Mouse (Mus musculus): ENCODE measurements at regions not wholly inside any gene's neighbourhood (a gene's known extent, or its start where the extent isn't known, plus 50 kb on each side); places are given as distances from the start of the nearest gene placed in this dataset.
"Not testable (repeated sequence)": the region's sequence is repeated elsewhere in the genome, so short reads cannot be mapped to it uniquely, and the experiment has no call there.

DNA sequence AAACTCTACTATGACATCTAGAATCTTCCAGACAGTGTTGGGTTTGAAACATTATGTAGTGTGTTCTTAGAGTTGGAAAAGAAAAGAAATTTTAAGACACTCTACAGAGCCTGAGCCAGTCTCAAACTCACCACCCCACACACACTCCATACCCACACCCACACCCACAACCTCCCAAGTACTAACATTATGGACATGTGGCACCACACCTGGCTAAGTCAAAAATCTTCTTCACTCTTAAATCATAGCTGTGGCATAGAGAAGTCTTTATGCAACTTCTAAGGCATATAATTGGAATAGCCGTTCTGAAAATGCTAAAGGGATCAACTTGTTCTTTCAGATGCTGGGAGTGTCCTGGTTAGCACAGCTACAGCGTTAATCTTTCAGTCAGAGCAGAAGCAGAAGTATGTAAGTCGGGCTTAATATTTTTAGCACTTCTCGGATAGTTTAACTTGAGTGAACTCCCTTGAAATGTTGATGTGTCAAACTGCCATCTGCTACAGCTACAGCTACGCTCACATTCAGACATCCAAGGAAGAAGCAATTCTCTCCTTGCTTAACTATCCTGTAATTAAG is 68.6 kb upstream of the Creb1 start:
- Histone ChIP-seq H3K27ac (ENCODE audit: low read depth, low read length) (no peak overlapping the region), H3K4me2 (ENCODE audit: low read depth) (no peak overlapping the region), H3K36me3 (ENCODE audit: control insufficient read depth, insufficient read depth, low read length) (no peaks in the 10 kb centered on the region), H3K4me3 (ENCODE audit: low read depth, low read length) (no peak overlapping the region), H3K4me1 (ENCODE audit: control insufficient read depth, insufficient read depth, low read length) (no peaks in the 10 kb centered on the region), H3K9ac (ENCODE audit: low read length) (no peak overlapping the region), H3K9me3 (ENCODE audit: control insufficient read depth, low read length) (no peaks in the 10 kb centered on the region), H3K27me3 (ENCODE audit: control insufficient read depth, insufficient read depth, low read length) (no peaks in the 10 kb centered on the region)
- WGBS, result 91% methylated on average over 5 of the region's 5 CpGs
- ATAC-seq (ENCODE audit: insufficient read depth, low FRiP score, low TSS enrichment) (no peak), DNase-seq (ENCODE audit: low spot score) (no peak)

DNA sequence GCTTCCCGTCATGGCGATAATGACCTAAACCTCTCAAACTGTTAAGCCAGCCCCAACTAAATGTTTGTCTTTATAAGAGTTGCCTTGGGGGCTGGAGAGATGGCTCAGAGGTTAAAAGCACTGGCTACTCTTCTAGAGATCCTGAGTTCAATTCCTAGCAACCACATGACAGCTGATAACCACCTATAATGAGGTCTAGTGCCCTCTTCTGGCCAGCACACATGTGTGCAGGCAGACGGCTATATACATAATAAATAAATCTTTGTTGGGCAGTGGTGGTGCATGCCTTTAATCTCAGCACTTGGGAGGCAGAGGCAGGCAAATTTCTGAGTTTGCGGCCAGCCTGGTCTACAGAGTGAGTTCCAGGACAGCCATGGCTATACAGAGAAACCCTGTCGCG is 70.8 kb upstream of the Creb1 start:
- H3K4me2 ChIP-seq (ENCODE audit: low read depth); H3K4me1 ChIP-seq (ENCODE audit: control insufficient read depth, insufficient read depth, low read length); H3K36me3 ChIP-seq (ENCODE audit: control insufficient read depth, insufficient read depth, low read length); H3K9me3 ChIP-seq (ENCODE audit: control insufficient read depth, low read length); H3K27me3 ChIP-seq (ENCODE audit: control insufficient read depth, insufficient read depth, low read length); H3K9ac ChIP-seq (ENCODE audit: low read length); ATAC-seq (ENCODE audit: insufficient read depth, low FRiP score, low TSS enrichment); DNase-seq (ENCODE audit: low spot score); H3K27ac ChIP-seq (ENCODE audit: low read depth, low read length); H3K4me3 ChIP-seq (ENCODE audit: low read depth, low read length): not testable (repeated sequence)
- WGBS, result 95% methylated on average over 6 of the region's 6 CpGs

DNA sequence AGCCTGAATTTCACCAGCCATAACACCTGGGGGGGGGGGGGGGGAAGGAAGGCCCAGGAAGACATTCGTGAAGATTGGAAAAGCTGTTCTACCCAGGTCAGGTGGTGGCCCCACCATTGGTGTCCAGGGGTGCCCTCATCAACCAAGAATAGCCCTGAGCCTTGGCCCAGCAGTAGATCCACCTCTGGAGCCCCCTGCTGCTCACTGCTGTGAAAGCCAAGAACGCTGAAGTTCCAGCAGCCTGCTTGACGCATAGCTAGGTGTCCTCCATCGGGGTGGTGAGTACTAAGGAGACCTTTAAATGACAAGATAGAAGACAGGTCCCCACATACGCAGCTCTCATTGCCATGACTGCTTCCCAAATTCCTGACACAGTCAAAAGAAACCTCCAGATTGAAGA is 74.6 kb upstream of the Creb1 start:
- Histone ChIP-seq H3K27me3 (ENCODE audit: control insufficient read depth, insufficient read depth, low read length) (no peaks in the 10 kb centered on the region), H3K36me3 (ENCODE audit: control insufficient read depth, insufficient read depth, low read length) (no peaks in the 10 kb centered on the region), H3K9ac (ENCODE audit: low read length) (no peak overlapping the region), H3K4me2 (ENCODE audit: low read depth) (no peak overlapping the region), H3K4me1 (ENCODE audit: control insufficient read depth, insufficient read depth, low read length) (no peaks in the 10 kb centered on the region), H3K27ac (ENCODE audit: low read depth, low read length) (no peak overlapping the region), H3K4me3 (ENCODE audit: low read depth, low read length) (no peak overlapping the region), H3K9me3 (ENCODE audit: control insufficient read depth, low read length) (no peaks in the 10 kb centered on the region)
- WGBS, result 82% methylated on average over 5 of the region's 5 CpGs
- DNase-seq (ENCODE audit: low spot score), result no peak
- no peak for ATAC-seq (ENCODE audit: insufficient read depth, low FRiP score, low TSS enrichment)

DNA sequence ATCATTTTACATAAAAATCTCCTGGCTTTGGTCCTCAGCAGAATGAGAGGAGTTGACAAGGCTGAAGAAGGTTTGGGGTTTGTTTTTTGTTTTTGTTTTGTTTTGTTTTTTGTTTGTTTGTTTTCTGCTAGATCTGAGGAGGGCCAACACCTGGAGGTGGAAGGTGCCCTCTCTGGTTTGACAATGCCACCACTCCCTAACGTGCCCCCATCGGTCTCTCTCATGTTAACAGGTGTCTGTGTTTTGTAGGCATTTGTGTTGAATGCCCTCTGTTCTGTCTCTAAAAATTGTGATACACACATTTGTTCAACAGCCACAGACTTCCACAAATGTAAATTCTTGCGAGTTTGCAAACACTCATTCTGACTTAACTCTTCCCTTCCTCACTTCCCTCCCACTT is 83.3 kb upstream of the Creb1 start:
- H3K9me3 ChIP-seq (ENCODE audit: control insufficient read depth, low read length), result no peaks in the 10 kb centered on the region
- H3K27ac ChIP-seq (ENCODE audit: low read depth, low read length), result no peak overlapping the region
- H3K36me3 ChIP-seq (ENCODE audit: control insufficient read depth, insufficient read depth, low read length), result no peaks in the 10 kb centered on the region
- no peak overlapping the region for H3K9ac ChIP-seq (ENCODE audit: low read length)
- no peak overlapping the region for H3K4me3 ChIP-seq (ENCODE audit: low read depth, low read length)
- no peak for ATAC-seq (ENCODE audit: insufficient read depth, low FRiP score, low TSS enrichment)
- WGBS, result 78% methylated on average over 3 of the region's 3 CpGs
- H3K4me1 ChIP-seq (ENCODE audit: control insufficient read depth, insufficient read depth, low read length), result no peaks in the 10 kb centered on the region
- no peaks in the 10 kb centered on the region for H3K27me3 ChIP-seq (ENCODE audit: control insufficient read depth, insufficient read depth, low read length)
- no peak for DNase-seq (ENCODE audit: low spot score)
- H3K4me2 ChIP-seq (ENCODE audit: low read depth), result no peak overlapping the region

DNA sequence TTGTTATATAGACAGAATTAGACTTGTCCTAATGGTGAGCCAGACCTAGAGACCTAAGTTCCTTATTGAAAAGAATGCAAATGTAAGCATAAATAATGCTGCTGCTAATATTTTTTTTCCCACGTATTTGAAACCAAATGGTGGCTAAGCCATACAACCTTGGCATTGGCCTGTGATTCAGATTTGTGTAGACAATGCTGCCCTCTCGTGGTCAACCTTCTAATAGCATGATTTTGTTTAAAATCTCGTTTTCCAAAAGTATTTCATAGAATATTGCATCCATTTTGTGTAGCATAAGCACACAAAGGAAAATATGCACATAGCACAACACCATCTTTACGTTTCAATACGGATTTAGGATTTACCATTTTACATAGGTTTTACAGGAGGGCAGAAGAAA is 84.4 kb upstream of the Creb1 start:
- Histone ChIP-seq H3K4me1 (ENCODE audit: control insufficient read depth, insufficient read depth, low read length) (no peaks in the 10 kb centered on the region), H3K4me2 (ENCODE audit: low read depth) (no peak overlapping the region), H3K27me3 (ENCODE audit: control insufficient read depth, insufficient read depth, low read length) (no peaks in the 10 kb centered on the region), H3K27ac (ENCODE audit: low read depth, low read length) (no peak overlapping the region), H3K9ac (ENCODE audit: low read length) (no peak overlapping the region), H3K4me3 (ENCODE audit: low read depth, low read length) (no peak overlapping the region), H3K9me3 (ENCODE audit: control insufficient read depth, low read length) (no peaks in the 10 kb centered on the region), H3K36me3 (ENCODE audit: control insufficient read depth, insufficient read depth, low read length) (no peaks in the 10 kb centered on the region)
- DNase-seq (ENCODE audit: low spot score) (peak; percentile 49), ATAC-seq (ENCODE audit: insufficient read depth, low FRiP score, low TSS enrichment) (no peak)
- 4% methylated on average over 5 of the region's 5 CpGs for WGBS

DNA sequence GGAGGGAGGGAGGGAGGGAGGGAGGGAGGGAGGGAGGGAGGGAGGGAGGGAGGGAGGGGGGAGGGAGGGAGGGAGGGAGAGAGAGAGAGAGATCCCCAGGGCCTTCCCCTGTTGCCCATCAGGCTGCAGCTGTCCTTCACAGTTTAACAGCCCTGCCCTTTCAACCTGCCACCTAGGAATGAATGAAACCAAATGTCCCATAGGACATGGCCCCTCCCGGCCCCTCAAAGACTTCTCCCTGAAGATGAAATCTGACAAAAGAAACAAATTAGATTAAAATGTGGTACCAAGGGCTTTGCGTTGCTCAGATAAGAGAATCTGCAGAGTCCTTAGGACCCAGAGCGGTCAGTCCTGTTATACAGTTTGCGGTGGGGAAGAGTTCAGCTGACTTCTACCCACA is 86.0 kb upstream of the Creb1 start:
- ATAC-seq (ENCODE audit: insufficient read depth, low FRiP score, low TSS enrichment), result no peak

DNA sequence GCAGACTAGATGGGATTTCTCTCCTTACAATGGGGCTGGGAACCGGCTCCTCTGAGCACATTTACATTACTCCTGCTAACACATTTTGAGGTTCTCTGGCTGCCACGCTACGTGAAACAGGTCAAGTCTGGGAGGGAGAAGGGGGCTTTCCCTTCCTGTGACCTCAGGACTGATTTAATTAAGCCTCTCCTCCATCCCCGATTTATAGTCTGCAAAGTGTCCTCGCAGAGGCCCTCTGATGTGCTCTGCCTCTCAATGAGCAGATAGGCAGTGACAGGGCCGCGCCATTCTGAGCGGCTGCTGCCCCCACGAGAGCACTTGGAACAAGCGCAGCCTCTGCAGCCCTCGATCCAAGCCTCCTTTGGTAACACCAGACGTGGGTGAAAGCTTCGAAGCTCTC is 86.5 kb upstream of the Creb1 start:
- WGBS, result 1% methylated on average over 13 of the region's 13 CpGs
- H3K4me1 ChIP-seq (ENCODE audit: control insufficient read depth, insufficient read depth, low read length), result peaks cover 4% of the 10 kb centered on the region; the same call in 1 of the 2 replicates
- no peaks in the 10 kb centered on the region for H3K27me3 ChIP-seq (ENCODE audit: control insufficient read depth, insufficient read depth, low read length)
- no peaks in the 10 kb centered on the region for H3K36me3 ChIP-seq (ENCODE audit: control insufficient read depth, insufficient read depth, low read length)
- 0 out of 2 replicates have a peak overlapping the region, but pooled peaks have one; percentile 15 for H3K27ac ChIP-seq (ENCODE audit: low read depth, low read length)
- DNase-seq (ENCODE audit: low spot score), result peak; percentile 91
- ATAC-seq (ENCODE audit: insufficient read depth, low FRiP score, low TSS enrichment), result peak; percentile 90
- H3K9me3 ChIP-seq (ENCODE audit: control insufficient read depth, low read length), result no peaks in the 10 kb centered on the region
- H3K9ac ChIP-seq (ENCODE audit: low read length), result no peak overlapping the region
- no peak overlapping the region for H3K4me3 ChIP-seq (ENCODE audit: low read depth, low read length)
- H3K4me2 ChIP-seq (ENCODE audit: low read depth), result no peak overlapping the region

More for the DNA sequence above, 86.0 kb upstream of the Creb1 start:
- 47% methylated on average over 4 of the region's 4 CpGs for WGBS
- Histone ChIP-seq H3K9me3 (ENCODE audit: control insufficient read depth, low read length) (no peaks in the 10 kb centered on the region), H3K4me1 (ENCODE audit: control insufficient read depth, insufficient read depth, low read length) (peaks cover 4% of the 10 kb centered on the region; the same call in 1 of the 2 replicates), H3K36me3 (ENCODE audit: control insufficient read depth, insufficient read depth, low read length) (no peaks in the 10 kb centered on the region), H3K9ac (ENCODE audit: low read length) (no peak overlapping the region), H3K27ac (ENCODE audit: low read depth, low read length) (no peak overlapping the region), H3K4me2 (ENCODE audit: low read depth) (no peak overlapping the region), H3K27me3 (ENCODE audit: control insufficient read depth, insufficient read depth, low read length) (no peaks in the 10 kb centered on the region), H3K4me3 (ENCODE audit: low read depth, low read length) (no peak overlapping the region)
- DNase-seq (ENCODE audit: low spot score), result no peak

DNA sequence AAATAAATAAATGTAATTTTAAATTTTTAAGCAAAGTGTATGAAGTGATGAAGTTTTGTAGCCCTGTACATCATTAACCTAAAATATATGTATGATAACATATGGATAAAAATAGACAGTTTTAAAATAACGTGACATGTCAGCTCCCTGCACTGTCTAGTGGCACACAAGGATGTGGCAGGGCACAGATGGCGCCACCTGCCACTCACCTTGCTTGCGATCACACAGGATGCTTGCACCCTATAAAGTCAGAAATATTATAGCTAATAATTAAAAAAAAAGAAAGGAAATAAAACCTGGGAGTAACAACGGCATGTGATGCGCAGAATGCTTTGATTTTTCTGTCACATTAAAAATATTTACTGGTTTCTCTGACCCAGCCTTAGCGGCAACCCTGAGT is 89.0 kb upstream of the Creb1 start:
- Histone ChIP-seq H3K4me2 (ENCODE audit: low read depth) (no peak overlapping the region), H3K9ac (ENCODE audit: low read length) (no peak overlapping the region), H3K36me3 (ENCODE audit: control insufficient read depth, insufficient read depth, low read length) (no peaks in the 10 kb centered on the region), H3K27ac (ENCODE audit: low read depth, low read length) (no peak overlapping the region), H3K27me3 (ENCODE audit: control insufficient read depth, insufficient read depth, low read length) (no peaks in the 10 kb centered on the region), H3K4me1 (ENCODE audit: control insufficient read depth, insufficient read depth, low read length) (peaks cover 4% of the 10 kb centered on the region; the same call in 1 of the 2 replicates), H3K4me3 (ENCODE audit: low read depth, low read length) (no peak overlapping the region), H3K9me3 (ENCODE audit: control insufficient read depth, low read length) (no peaks in the 10 kb centered on the region)
- ATAC-seq (ENCODE audit: insufficient read depth, low FRiP score, low TSS enrichment) (no peak), DNase-seq (ENCODE audit: low spot score) (no peak)
- WGBS, result 82% methylated on average over 6 of the region's 6 CpGs

DNA sequence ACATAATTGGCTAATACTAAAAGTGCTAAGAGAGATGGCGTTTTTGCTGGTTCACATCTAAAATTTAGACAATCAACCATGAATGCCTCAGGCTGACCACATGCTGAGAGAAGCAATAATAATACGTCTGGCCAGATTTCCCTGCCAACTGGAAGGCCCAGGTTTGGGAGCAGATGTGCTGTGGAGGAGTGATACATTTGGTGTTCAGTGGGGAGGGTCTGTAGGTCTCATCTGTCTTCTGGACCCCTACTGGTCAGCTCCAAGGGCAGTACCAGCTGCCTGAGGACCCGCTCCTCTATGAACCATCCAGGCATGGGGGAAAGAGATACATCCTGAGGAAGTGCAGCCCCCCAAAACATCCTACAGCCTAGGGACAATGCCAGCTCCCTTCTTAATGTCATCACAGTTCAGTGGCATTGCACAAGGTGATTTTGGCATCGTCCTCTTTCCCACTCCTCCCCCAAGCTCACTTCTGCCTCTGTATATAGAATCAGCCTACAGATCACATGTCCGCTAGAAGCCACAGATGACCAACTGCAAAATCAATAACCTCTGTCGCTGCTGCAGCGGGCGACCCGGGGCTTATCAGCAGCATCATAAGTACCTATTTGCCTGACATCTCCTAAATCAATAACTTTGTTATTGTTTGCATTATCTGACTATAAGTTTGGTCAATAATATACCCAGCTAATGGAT is 90.1 kb upstream of the Creb1 start:
- Histone ChIP-seq H3K4me1 (ENCODE audit: control insufficient read depth, insufficient read depth, low read length) (peaks cover 4% of the 10 kb centered on the region; the same call in 1 of the 2 replicates), H3K36me3 (ENCODE audit: control insufficient read depth, insufficient read depth, low read length) (no peaks in the 10 kb centered on the region), H3K4me3 (ENCODE audit: low read depth, low read length) (no peak overlapping the region), H3K9ac (ENCODE audit: low read length) (no peak overlapping the region), H3K9me3 (ENCODE audit: control insufficient read depth, low read length) (no peaks in the 10 kb centered on the region), H3K27ac (ENCODE audit: low read depth, low read length) (peak overlapping the region; percentile 54; the same call in 1 of the 2 replicates), H3K4me2 (ENCODE audit: low read depth) (no peak overlapping the region), H3K27me3 (ENCODE audit: control insufficient read depth, insufficient read depth, low read length) (no peaks in the 10 kb centered on the region)
- WGBS, result 58% methylated on average over 9 of the region's 9 CpGs
- ATAC-seq (ENCODE audit: insufficient read depth, low FRiP score, low TSS enrichment) (no peak; the same call in 1 of the 2 replicates), DNase-seq (ENCODE audit: low spot score) (peak; percentile 29)
